Mouse (Mus musculus) myocyte (in vitro differentiated cells): ENCODE results near the gene Sema4b. TPM values are rescaled to one million over a fixed set of nuclear protein-coding genes. Genes with fewer than 3 reads are reported as not detected.

Experiments used
- H3K27me3 ChIP-seq: one replicate; pipeline ENCODE4 v1.6.1; 2011; ENCODE audit not compliant: control insufficient read depth, insufficient read depth, insufficient read length
- H3K36me3 ChIP-seq: one replicate; pipeline ENCODE4 v1.6.1; 2011; ENCODE audit not compliant: control insufficient read depth, insufficient read depth
- H3K4me2 ChIP-seq: one replicate; pipeline ENCODE4 v1.6.1; 2011; ENCODE audit warnings: low read depth, control low read depth
- H3K4me3 ChIP-seq: one replicate; pipeline ENCODE4 v1.5.1; 2011; ENCODE audit warnings: mild to moderate bottlenecking, control low read depth, moderate library complexity
- H3K79me2 ChIP-seq: one replicate; pipeline ENCODE4 v1.6.1; 2011; ENCODE audit not compliant: control insufficient read depth, insufficient read depth
- H3ac ChIP-seq: one replicate; pipeline ENCODE4 v1.6.1; 2011; ENCODE audit not compliant: control insufficient read depth, insufficient read length
- CEBPB ChIP-seq: IDR thresholded peaks from 2 replicates; pipeline ENCODE4 v1.6.1; 2011; ENCODE audit warnings: mild to moderate bottlenecking, moderate library complexity; ENCODE audit not compliant: poor library complexity, insufficient read depth, severe bottlenecking
- E2F4 ChIP-seq: IDR thresholded peaks from one replicate; pipeline ENCODE4 v1.6.1; 2011; ENCODE audit warnings: mild to moderate bottlenecking, control low read depth, moderate library complexity; ENCODE audit not compliant: insufficient read depth
- MAX ChIP-seq: IDR thresholded peaks from one replicate; pipeline ENCODE4 v1.6.1; 2011; ENCODE audit warnings: low read depth, mild to moderate bottlenecking, control low read depth
- MYOD1 ChIP-seq, 3 experiments: IDR thresholded peaks; one replicate each; pipeline ENCODE4 v1.6.1; 2011; ENCODE audit warnings: control low read depth in 2 of 3, low read depth in 2 of 3, mild to moderate bottlenecking in 2 of 3, moderate library complexity in 1 of 3; ENCODE audit not compliant: insufficient read length in 2 of 3, control insufficient read depth in 1 of 3
- MYOG ChIP-seq, 3 experiments: IDR thresholded peaks; one replicate each; pipeline ENCODE4 v1.6.1; 2011; ENCODE audit warnings: control low read depth in 2 of 3, low read depth in 2 of 3, mild to moderate bottlenecking in 2 of 3; ENCODE audit not compliant: insufficient read length in 2 of 3, control insufficient read depth in 1 of 3, insufficient read depth in 1 of 3
- POLR2A ChIP-seq: IDR thresholded peaks from one replicate; pipeline ENCODE4 v1.6.1; 2011; ENCODE audit warnings: low read depth, mild to moderate bottlenecking, control low read depth, moderate library complexity; ENCODE audit not compliant: insufficient read length
- POLR2AphosphoS2 ChIP-seq: IDR thresholded peaks from one replicate; pipeline ENCODE4 v1.6.1; 2011; ENCODE audit warnings: low read depth, control low read depth; ENCODE audit not compliant: insufficient read length
- REST ChIP-seq: IDR thresholded peaks from one replicate; pipeline ENCODE4 v1.6.1; 2011; ENCODE audit warnings: mild to moderate bottlenecking, control low read depth, moderate library complexity; ENCODE audit not compliant: insufficient read depth, insufficient read length
- SRF ChIP-seq: IDR thresholded peaks from one replicate; pipeline ENCODE4 v1.6.1; 2011; ENCODE audit warnings: low read depth; ENCODE audit not compliant: control insufficient read depth, insufficient read length
- TCF12 ChIP-seq: IDR thresholded peaks from one replicate; pipeline ENCODE4 v1.6.1; 2011; ENCODE audit warnings: mild to moderate bottlenecking, control low read depth; ENCODE audit not compliant: poor library complexity, insufficient read depth, severe bottlenecking
- TCF3 ChIP-seq: IDR thresholded peaks from one replicate; pipeline ENCODE4 v1.6.1; 2011; ENCODE audit warnings: low read depth, control low read depth; ENCODE audit not compliant: insufficient read length
- USF1 ChIP-seq: IDR thresholded peaks from one replicate; pipeline ENCODE4 v1.6.1; 2011; ENCODE audit warnings: low read depth, mild to moderate bottlenecking, control low read depth, moderate library complexity
- polyA plus RNA-seq: library from polyadenylated mRNA; unstranded; fragments of >200 nt; fragmentation: generic; extraction: Trizol; gene quantifications from one replicate; pipeline ENCODE4 v1.2.1, GENCODE M21; 2012; ENCODE audit warnings: missing spikeins

The Sema4b gene
- polyA plus RNA-seq, 1 experiment = 11.4 TPM

DNA sequence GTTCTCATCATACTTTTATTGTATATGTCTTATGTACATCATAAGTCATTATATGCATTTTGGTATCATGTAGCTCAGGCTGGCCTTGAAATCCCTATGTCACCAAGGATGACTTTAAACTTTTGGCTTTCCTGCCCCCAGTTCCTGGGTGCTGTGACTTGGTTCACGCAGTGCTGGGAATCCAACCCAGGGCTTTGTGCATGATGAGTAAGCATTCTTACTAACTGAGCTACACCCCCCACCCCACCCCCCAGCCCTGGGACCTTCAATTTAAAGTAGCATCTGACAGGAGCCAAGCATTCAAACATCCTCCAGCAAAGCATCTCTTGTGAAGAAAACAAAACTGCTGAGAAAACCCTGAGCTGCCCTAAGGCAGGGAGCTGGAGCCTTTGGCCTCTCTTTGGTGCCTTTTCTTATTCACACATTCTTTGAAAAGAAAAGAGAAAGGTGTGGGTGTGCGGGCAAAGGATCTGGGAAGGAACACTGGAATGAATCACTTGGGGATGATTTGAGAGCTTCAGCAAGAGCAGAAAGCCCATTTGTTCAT is 2.0 kb downstream of the Sema4b start:
- TF ChIP-seq TCF12 = no peak
- no peak for TF ChIP-seq E2F4
- no peak for TF ChIP-seq TCF3
- no peak for TF ChIP-seq SRF
- TF ChIP-seq POLR2AphosphoS2 = no peak
- TF ChIP-seq MAX = no peak
- TF ChIP-seq MYOD1 (IDR thresholded peaks at IDR 0.05; ENCODE audit: control insufficient read depth in 1 of 3, insufficient read length in 2 of 3, low read depth in 2 of 3) = no peak
- no peak for TF ChIP-seq POLR2A
- TF ChIP-seq CEBPB = no peak
- no peak for TF ChIP-seq USF1
- TF ChIP-seq REST = no peak
- Histone ChIP-seq H3K36me3 (no peaks in the 10 kb centered on the region), H3K79me2 (peaks cover 46% of the 10 kb centered on the region), H3ac (no peak overlapping the region), H3K4me3 (no peak overlapping the region), H3K4me2 (peak overlapping the region; percentile 98), H3K27me3 (no peaks in the 10 kb centered on the region)

- peaks cover 50% of the 10 kb centered on the region for H3K79me2 ChIP-seq
- peak; percentile 36 for TF ChIP-seq USF1
- no peak for TF ChIP-seq MYOG (IDR thresholded peaks at IDR 0.05; ENCODE audit: control insufficient read depth in 1 of 3, insufficient read depth in 1 of 3, insufficient read length in 2 of 3, low read depth in 2 of 3)
Observed at GRCm38 (mm10) chr7:80189147-80189933, 2.7 kb downstream of the Sema4b start.

GRCm38 (mm10) chr7:80191455-80191854 is 4.8 kb downstream of the Sema4b start:
- Histone ChIP-seq H3K36me3 (no peaks in the 10 kb centered on the region), H3ac (no peak overlapping the region), H3K4me3 (peak overlapping the region; percentile 13), H3K79me2 (peaks cover 58% of the 10 kb centered on the region), H3K4me2 (peak overlapping the region; percentile 78), H3K27me3 (no peaks in the 10 kb centered on the region)
- TF ChIP-seq MYOG (IDR thresholded peaks at IDR 0.05; ENCODE audit: control insufficient read depth in 1 of 3, insufficient read depth in 1 of 3, insufficient read length in 2 of 3, low read depth in 2 of 3) (peak in 1 of 3 experiments; percentile 44), E2F4 (no peak), POLR2A (peak; percentile 35), CEBPB (no peak), TCF12 (no peak)

More at GRCm38 (mm10) chr7:80189147-80189933, 2.7 kb downstream of the Sema4b start:
- no peaks in the 10 kb centered on the region for H3K27me3 ChIP-seq
- no peak overlapping the region for H3ac ChIP-seq
- peak overlapping the region; percentile 98 for H3K4me2 ChIP-seq
- H3K36me3 ChIP-seq = no peaks in the 10 kb centered on the region
- no peak overlapping the region for H3K4me3 ChIP-seq

GRCm38 (mm10) chr7:80192226-80193061 is 5.8 kb downstream of the Sema4b start:
- peak overlapping the region; percentile 78 for H3K4me2 ChIP-seq
- no peaks in the 10 kb centered on the region for H3K36me3 ChIP-seq
- H3K79me2 ChIP-seq = peaks cover 53% of the 10 kb centered on the region
- TF ChIP-seq MYOG (IDR thresholded peaks at IDR 0.05; ENCODE audit: control insufficient read depth in 1 of 3, insufficient read depth in 1 of 3, insufficient read length in 2 of 3, low read depth in 2 of 3) (peak in 2 of 3 experiments; percentile 19 to 58), TCF12 (no peak), MYOD1 (IDR thresholded peaks at IDR 0.05; ENCODE audit: control insufficient read depth in 1 of 3, insufficient read length in 2 of 3, low read depth in 2 of 3) (peak in 2 of 3 experiments; percentile 1 to 33), POLR2A (peak; percentile 24)
- no peak overlapping the region for H3ac ChIP-seq
- H3K4me3 ChIP-seq = peak overlapping the region; percentile 13
- H3K27me3 ChIP-seq = no peaks in the 10 kb centered on the region
